Mouse (Mus musculus) liver, embryonic 14.5 days (tissue): ENCODE data around the gene Rgn. TPM values are rescaled to one million over a fixed set of nuclear protein-coding genes. Genes with fewer than 3 reads are reported as not detected.

ENCODE experiments used
- ATAC-seq: fragments of 200-750 bp; cut with Nextera tagmentation; 2 replicates; pipeline ENCODE4 v1.8.0; 2017; ENCODE audit warnings: moderate number of reproducible peaks, mild to moderate bottlenecking, moderate library complexity; ENCODE audit not compliant: insufficient read depth
- DNase-seq, 3 experiments: peaks; one replicate each; pipeline ENCODE4 v3.0.0-alpha.2; 2012 to 2013; ENCODE audit warnings: low read depth in 3 of 3, low spot score in 3 of 3
- H3K27ac ChIP-seq: fragments of 300-500 bp; sonication (generic); 2 replicates; pipeline ENCODE4 v1.5.1; 2014; ENCODE audit warnings: moderate library complexity, mild to moderate bottlenecking, control low read depth, inconsistent platforms
- H3K27me3 ChIP-seq: fragments of 300-500 bp; sonication (generic); 2 replicates; pipeline ENCODE4 v1.6.1; 2014; ENCODE audit warnings: mild to moderate bottlenecking, low read length, moderate library complexity; ENCODE audit not compliant: control insufficient read depth, insufficient read depth
- H3K36me3 ChIP-seq: fragments of 300-500 bp; sonication (generic); replicated peaks from 2 replicates; pipeline ENCODE4 v1.6.1; 2014; ENCODE audit warnings: low read depth; ENCODE audit not compliant: control insufficient read depth, insufficient read depth
- H3K4me1 ChIP-seq, 2 experiments: fragments of 200-500 bp in 1 of 2; fragments of 300-500 bp in 1 of 2; sonication (generic) in 1 of 2; replicated peaks; 2 replicates each; pipeline ENCODE4 v1.6.1; 2012 to 2014; ENCODE audit warnings: antibody characterized with exemption in 1 of 2, inconsistent platforms in 1 of 2, low read length in 1 of 2; ENCODE audit not compliant: control insufficient read depth in 2 of 2, insufficient read depth in 2 of 2
- H3K4me2 ChIP-seq: fragments of 300-500 bp; sonication (generic); 2 replicates; pipeline ENCODE4 v1.6.1; 2014; ENCODE audit warnings: low read depth, mild to moderate bottlenecking, control low read depth, moderate library complexity
- H3K4me3 ChIP-seq, 2 experiments: fragments of 200-500 bp in 1 of 2; fragments of 300-500 bp in 1 of 2; sonication (generic) in 1 of 2; 2 replicates each; pipeline ENCODE4 v1.5.1; 2012 to 2014; ENCODE audit warnings: low read depth in 2 of 2, low read length in 2 of 2, mild to moderate bottlenecking in 2 of 2, control low read depth in 1 of 2, inconsistent platforms in 1 of 2, moderate library complexity in 1 of 2; ENCODE audit not compliant: insufficient read depth in 1 of 2
- H3K9ac ChIP-seq: fragments of 300-500 bp; sonication (generic); replicated peaks from 2 replicates; pipeline ENCODE4 v1.6.1; 2014; ENCODE audit warnings: mild to moderate bottlenecking, control low read depth, moderate library complexity
- H3K9me3 ChIP-seq: fragments of 300-500 bp; sonication (generic); 2 replicates; pipeline ENCODE4 v1.6.1; 2016; ENCODE audit warnings: low read length, mixed read lengths; ENCODE audit not compliant: control insufficient read depth
- CTCF ChIP-seq: IDR thresholded peaks from 2 replicates; pipeline ENCODE4 v1.5.1; 2016; ENCODE audit warnings: antibody characterized with exemption, low read depth, control low read depth
- EP300 ChIP-seq: IDR thresholded peaks from 2 replicates; pipeline ENCODE4 v1.6.1; 2016; ENCODE audit warnings: antibody characterized with exemption, low read depth
- WGBS: fragments of 180-500 bp; shearing (Covaris S2); extraction: QIAGEN DNeasy Blood & Tissue Kit; methylation state at CpG from one replicate; pipeline ENCODE4 v1.1.7; 2014; ENCODE audit not compliant: insufficient replicate concordance; 5-methylcytosine and 5-hydroxymethylcytosine counted together
- polyA plus RNA-seq, 2 experiments: library from polyadenylated mRNA; depleted of rRNA in 1 of 2; stranded (reverse) in 1 of 2; unstranded in 1 of 2; fragments of >200 nt; fragmentation: Nextera tagmentation in 1 of 2; extraction: Ambion mirVana in 1 of 2; gene quantifications; 2 replicates each; pipeline versions ENCODE4 v1.2.1 to v1.2.3; 2012 to 2014

The Rgn gene
- polyA plus RNA-seq, 2 experiments = 79.6 to 162 TPM

DNA sequence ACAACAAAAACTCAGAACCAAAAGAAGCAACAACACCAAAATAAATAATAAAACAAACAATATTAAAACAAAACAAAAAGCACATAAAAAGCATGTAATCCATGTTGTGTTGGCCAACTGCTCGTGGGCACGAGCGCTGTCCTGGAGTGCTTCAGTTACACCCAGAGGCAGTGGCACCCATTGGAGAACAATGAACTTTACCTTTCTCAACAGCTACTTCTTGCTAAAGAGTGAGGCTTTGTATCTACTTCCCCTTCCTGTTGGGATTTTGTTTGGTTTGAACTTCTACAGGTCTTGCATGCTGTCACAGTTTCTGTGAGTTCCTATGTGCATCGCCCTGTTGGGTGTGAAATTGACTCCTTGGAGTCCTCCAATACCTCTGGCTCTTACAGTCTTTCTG, 58.9 kb downstream of the Rgn start:
- Histone ChIP-seq H3K36me3 (no peaks in the 10 kb centered on the region), H3K4me2 (no peak overlapping the region), H3K4me3 (no peak overlapping the region), H3K27me3 (no peaks in the 10 kb centered on the region), H3K27ac (no peak overlapping the region), H3K9ac (no peak overlapping the region), H3K9me3 (no peaks in the 10 kb centered on the region), H3K4me1 (no peaks in the 10 kb centered on the region)
- DNase-seq (no peak), ATAC-seq (no peak)
- TF ChIP-seq CTCF (no peak), EP300 (no peak)
- 68% methylated on average over 4 of the region's 4 CpGs for WGBS

Other genes starting within 250 kb of the Rgn start
- gene Rp2, start 185.3 kb upstream of the Rgn start, polyA plus RNA-seq (2012; rRNA removed) = 2.9 and 5.6 TPM in 2 replicates
- 8.2 and 10.4 TPM in 2 replicates for gene Rp2, start 185.3 kb upstream of the Rgn start, polyA plus RNA-seq (2014; fragmentation: Nextera tagmentation; extraction: Ambion mirVana)
- 1.9 and 3.3 TPM in 2 replicates for gene Jade3, start 124.1 kb upstream of the Rgn start, polyA plus RNA-seq (2012; rRNA removed)
- gene Jade3, start 124.1 kb upstream of the Rgn start, polyA plus RNA-seq (2014; fragmentation: Nextera tagmentation; extraction: Ambion mirVana) = 6.3 and 7.3 TPM in 2 replicates
- 22.7 and 25.8 TPM in 2 replicates for gene Rbm10, start 67.7 kb downstream of the Rgn start, polyA plus RNA-seq (2012; rRNA removed)
- 23.2 and 26.4 TPM in 2 replicates for gene Rbm10, start 67.7 kb downstream of the Rgn start, polyA plus RNA-seq (2014; fragmentation: Nextera tagmentation; extraction: Ambion mirVana)
- 76.0 and 95.3 TPM in 2 replicates for gene Ndufb11, start 67.8 kb downstream of the Rgn start, polyA plus RNA-seq (2012; rRNA removed)
- gene Ndufb11, start 67.8 kb downstream of the Rgn start, polyA plus RNA-seq (2014; fragmentation: Nextera tagmentation; extraction: Ambion mirVana) = 192 and 199 TPM in 2 replicates
- 93.8 and 94.4 TPM in 2 replicates for gene Uba1, start 108.5 kb downstream of the Rgn start, polyA plus RNA-seq (2012; rRNA removed)
- 70.7 and 73.6 TPM in 2 replicates for gene Uba1, start 108.5 kb downstream of the Rgn start, polyA plus RNA-seq (2014; fragmentation: Nextera tagmentation; extraction: Ambion mirVana)
- gene Cdk16, start 138.2 kb downstream of the Rgn start, polyA plus RNA-seq (2012; rRNA removed) = 45.5 and 47.9 TPM in 2 replicates
- 18.1 and 22.2 TPM in 2 replicates for gene Cdk16, start 138.2 kb downstream of the Rgn start, polyA plus RNA-seq (2014; fragmentation: Nextera tagmentation; extraction: Ambion mirVana)
- 5.9 and 6.3 TPM in 2 replicates for gene Usp11, start 154.1 kb downstream of the Rgn start, polyA plus RNA-seq (2012; rRNA removed)
- 4.8 and 5.6 TPM in 2 replicates for gene Usp11, start 154.1 kb downstream of the Rgn start, polyA plus RNA-seq (2014; fragmentation: Nextera tagmentation; extraction: Ambion mirVana)
- 38.3 and 43.3 TPM in 2 replicates for gene Araf, start 248.0 kb downstream of the Rgn start, polyA plus RNA-seq (2012; rRNA removed)
- 33.3 and 35.1 TPM in 2 replicates for gene Araf, start 248.0 kb downstream of the Rgn start, polyA plus RNA-seq (2014; fragmentation: Nextera tagmentation; extraction: Ambion mirVana)